Mouse (Mus musculus) MEL (cell line): ENCODE data around the gene Cap1. TPM values are rescaled to one million over a fixed set of nuclear protein-coding genes. Genes with fewer than 3 reads are reported as not detected.

Experiments
- DNase-seq: peaks from one replicate; pipeline ENCODE4 v3.0.0; 2011; ENCODE audit warnings: low read depth, low spot score
- H3K27ac ChIP-seq: 2 replicates; pipeline ENCODE4 v1.5.1; 2012; ENCODE audit warnings: low read depth, mild to moderate bottlenecking, control low read depth, low read length, moderate library complexity; ENCODE audit not compliant: control insufficient read depth
- H3K27me3 ChIP-seq, 2 experiments: fragments of 150-350 bp in 1 of 2; sonication (generic) in 1 of 2; 2 replicates each; pipeline ENCODE4 v1.6.1; 2012; ENCODE audit warnings: low read length in 2 of 2, mild to moderate bottlenecking in 2 of 2, improper control_type of control experiment in 1 of 2, moderate library complexity in 1 of 2; ENCODE audit not compliant: insufficient read depth in 2 of 2, control insufficient read depth in 1 of 2
- H3K36me3 ChIP-seq, 2 experiments: 2 replicates each; pipeline ENCODE4 v1.6.1; 2012 to 2014; ENCODE audit warnings: low read length in 2 of 2, improper control_type of control experiment in 1 of 2, inconsistent platforms in 1 of 2, mild to moderate bottlenecking in 1 of 2; ENCODE audit not compliant: insufficient read depth in 2 of 2, control insufficient read depth in 1 of 2
- H3K4me1 ChIP-seq, 2 experiments: fragments of 150-350 bp in 1 of 2; sonication (generic) in 1 of 2; 2 replicates each; pipeline ENCODE4 v1.6.1; 2012; ENCODE audit warnings: low read length in 2 of 2, improper control_type of control experiment in 1 of 2, mild to moderate bottlenecking in 1 of 2; ENCODE audit not compliant: insufficient read depth in 2 of 2, control insufficient read depth in 1 of 2
- H3K4me3 ChIP-seq, 2 experiments: fragments of 150-350 bp in 1 of 2; sonication (generic) in 1 of 2; 2 replicates each; pipeline ENCODE4 v1.5.1; 2012; ENCODE audit warnings: low read depth in 2 of 2, low read length in 2 of 2, mild to moderate bottlenecking in 2 of 2, moderate library complexity in 2 of 2, control low read depth in 1 of 2, improper control_type of control experiment in 1 of 2; ENCODE audit not compliant: control insufficient read depth in 1 of 2, insufficient read depth in 1 of 2
- H3K79me2 ChIP-seq: 2 replicates; pipeline ENCODE4 v1.6.1; 2012; ENCODE audit warnings: mild to moderate bottlenecking, low read length, moderate library complexity; ENCODE audit not compliant: control insufficient read depth, poor library complexity, insufficient read depth
- H3K9ac ChIP-seq: 2 replicates; pipeline ENCODE4 v1.6.1; 2012; ENCODE audit warnings: low read depth, mild to moderate bottlenecking, control low read depth, low read length, moderate library complexity; ENCODE audit not compliant: control insufficient read depth, poor library complexity, severe bottlenecking
- H3K9me3 ChIP-seq: fragments of 150-350 bp; sonication (generic); replicated peaks from 2 replicates; pipeline ENCODE4 v1.6.1; 2012; ENCODE audit warnings: mild to moderate bottlenecking, low read length, improper control_type of control experiment, moderate library complexity; ENCODE audit not compliant: insufficient read depth
- BHLHE40 ChIP-seq: IDR thresholded peaks from 2 replicates; pipeline ENCODE4 v1.6.1; 2012; ENCODE audit warnings: low read depth, mild to moderate bottlenecking, inconsistent platforms, low read length, improper control_type of control experiment, borderline replicate concordance
- ELF1 ChIP-seq: IDR thresholded peaks from 2 replicates; pipeline ENCODE4 v1.6.1; 2014; ENCODE audit warnings: low read depth, mild to moderate bottlenecking, inconsistent platforms, low read length, improper control_type of control experiment, moderate library complexity
- EP300 ChIP-seq, 2 experiments: IDR thresholded peaks; 2 replicates each; pipeline ENCODE4 v1.6.1; 2011; ENCODE audit warnings: improper control_type of control experiment in 2 of 2, low read length in 2 of 2, low read depth in 1 of 2, mild to moderate bottlenecking in 1 of 2
- ETS1 ChIP-seq: IDR thresholded peaks from 2 replicates; pipeline ENCODE4 v1.6.1; 2012; ENCODE audit warnings: low read depth, mild to moderate bottlenecking, inconsistent platforms, low read length, improper control_type of control experiment, moderate library complexity
- GABPA ChIP-seq: IDR thresholded peaks from 2 replicates; pipeline ENCODE4 v1.6.1; 2012; ENCODE audit warnings: low read depth, mild to moderate bottlenecking, inconsistent platforms, low read length, improper control_type of control experiment, moderate library complexity
- GATA1 ChIP-seq: IDR thresholded peaks from 2 replicates; pipeline ENCODE4 v1.6.1; 2011; ENCODE audit warnings: low read depth, low read length, improper control_type of control experiment
- MAX ChIP-seq: IDR thresholded peaks from 2 replicates; pipeline ENCODE4 v1.6.1; 2011; ENCODE audit warnings: low read length, improper control_type of control experiment
- MYC ChIP-seq: IDR thresholded peaks from 2 replicates; pipeline ENCODE4 v1.6.1; 2011; ENCODE audit warnings: low read depth, mild to moderate bottlenecking, low read length, improper control_type of control experiment, moderate library complexity
- NELFE ChIP-seq: IDR thresholded peaks from 2 replicates; pipeline ENCODE4 v1.6.1; 2011; ENCODE audit warnings: low read depth, low read length, improper control_type of control experiment
- POLR2A ChIP-seq, 2 experiments: IDR thresholded peaks; 2 replicates each; pipeline ENCODE4 v1.6.1; 2011 to 2012; ENCODE audit warnings: low read length in 2 of 2, mild to moderate bottlenecking in 2 of 2, control low read depth in 1 of 2, improper control_type of control experiment in 1 of 2, low read depth in 1 of 2, moderate library complexity in 1 of 2; ENCODE audit not compliant: control insufficient read depth in 1 of 2, insufficient read depth in 1 of 2, poor library complexity in 1 of 2
- POLR2AphosphoS2 ChIP-seq: IDR thresholded peaks from 2 replicates; pipeline ENCODE4 v1.6.1; 2011; ENCODE audit warnings: low read length, improper control_type of control experiment
- RAD21 ChIP-seq: IDR thresholded peaks from 2 replicates; pipeline ENCODE4 v1.6.1; 2011; ENCODE audit warnings: mild to moderate bottlenecking, low read depth, low read length, improper control_type of control experiment
- RCOR1 ChIP-seq: IDR thresholded peaks from 2 replicates; pipeline ENCODE4 v1.6.1; 2012; ENCODE audit warnings: low read depth, mild to moderate bottlenecking, inconsistent platforms, low read length, improper control_type of control experiment
- SIN3A ChIP-seq: IDR thresholded peaks from 2 replicates; pipeline ENCODE4 v1.6.1; 2012; ENCODE audit warnings: low read length, improper control_type of control experiment, inconsistent platforms
- TAL1 ChIP-seq: IDR thresholded peaks from 2 replicates; pipeline ENCODE4 v1.6.1; 2012; ENCODE audit warnings: mild to moderate bottlenecking, inconsistent platforms, low read length, moderate library complexity, mixed read lengths
- TBP ChIP-seq: IDR thresholded peaks from 2 replicates; pipeline ENCODE4 v1.8.0; 2011; ENCODE audit warnings: low read depth, low read length, improper control_type of control experiment
- TCF12 ChIP-seq: IDR thresholded peaks from 2 replicates; pipeline ENCODE4 v1.6.1; 2014; ENCODE audit warnings: low read depth, mild to moderate bottlenecking, inconsistent platforms, low read length, improper control_type of control experiment, moderate library complexity
- USF2 ChIP-seq, 2 experiments: IDR thresholded peaks; 2 replicates each; pipeline ENCODE4 v1.6.1; 2011 to 2012; ENCODE audit warnings: improper control_type of control experiment in 2 of 2, low read length in 2 of 2, borderline replicate concordance in 1 of 2, inconsistent platforms in 1 of 2, low read depth in 1 of 2, mild to moderate bottlenecking in 1 of 2; ENCODE audit not compliant: insufficient read depth in 1 of 2
- ZC3H11A ChIP-seq: IDR thresholded peaks from 2 replicates; pipeline ENCODE4 v1.6.1; 2012; ENCODE audit warnings: low read depth, mild to moderate bottlenecking, inconsistent platforms, low read length, improper control_type of control experiment
- ZKSCAN1 ChIP-seq: IDR thresholded peaks from 2 replicates; pipeline ENCODE4 v1.6.1; 2012; ENCODE audit warnings: low read depth, mild to moderate bottlenecking, inconsistent platforms, low read length, improper control_type of control experiment, moderate library complexity
- ZNF384 ChIP-seq: IDR thresholded peaks from 2 replicates; pipeline ENCODE4 v1.6.1; 2012; ENCODE audit warnings: low read depth, mild to moderate bottlenecking, inconsistent platforms, low read length, improper control_type of control experiment
- polyA plus RNA-seq, 2 experiments: library from polyadenylated mRNA; stranded (reverse) in 1 of 2; unstranded in 1 of 2; fragments of >175 nt in 1 of 2; fragments of >200 nt in 1 of 2; gene quantifications; 2 replicates each; pipeline versions ENCODE4 v1.2.1 to v1.2.4; 2012; ENCODE audit warnings: low replicate concordance in 2 of 2, low read depth in 1 of 2; ENCODE audit not compliant: insufficient read length in 2 of 2, insufficient read depth in 1 of 2, missing spikeins in 1 of 2
- total RNA-seq: library from RNA; depleted of rRNA; stranded (reverse); fragments of 300-350 nt; gene quantifications from 2 replicates; pipeline ENCODE4 v1.2.3, GENCODE M21; 2012

The Cap1 gene
- total and polyA plus RNA-seq, 3 experiments = 68.3 to 134 TPM; not detected in 1

DNA sequence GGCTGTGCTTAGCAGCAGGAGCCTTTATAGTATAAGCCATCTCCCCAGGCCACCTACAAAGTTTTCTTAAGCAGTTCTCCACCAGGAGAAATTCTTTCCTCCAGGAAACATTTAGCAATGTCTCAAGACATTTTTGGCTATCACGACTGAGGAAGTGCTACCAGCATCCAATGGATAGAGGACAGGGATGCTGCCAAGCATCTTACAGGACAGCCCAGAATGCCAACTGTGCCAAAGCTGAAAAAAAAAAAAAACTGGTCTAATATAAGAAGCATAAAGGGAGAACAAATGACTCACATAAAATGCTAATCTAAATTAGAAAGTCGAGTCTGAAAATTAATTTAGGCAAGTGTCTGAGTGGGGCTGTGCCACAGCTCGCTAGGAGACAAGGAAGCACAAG, 3.3 kb downstream of the Cap1 start:
- H3K4me3 ChIP-seq = no peak overlapping the region
- H3K27ac ChIP-seq = no peak overlapping the region
- peaks cover 44% of the 10 kb centered on the region for H3K79me2 ChIP-seq
- no peaks in the 10 kb centered on the region for H3K9me3 ChIP-seq
- H3K36me3 ChIP-seq = peaks cover 1 to 16% of the 10 kb centered on the region in 2 experiments; a peak in 3 of 4 replicates
- H3K27me3 ChIP-seq = no peaks in the 10 kb centered on the region
- no peak overlapping the region for H3K9ac ChIP-seq
- TF ChIP-seq ETS1 = no peak
- no peak for TF ChIP-seq TBP
- no peak for TF ChIP-seq USF2 (IDR thresholded peaks at IDR 0.05; ENCODE audit: borderline replicate concordance in 1 of 2, insufficient read depth in 1 of 2, low read depth in 1 of 2, low read length in 2 of 2)
- no peak for TF ChIP-seq ZC3H11A
- no peak for TF ChIP-seq RAD21
- TF ChIP-seq EP300 (IDR thresholded peaks at IDR 0.05; ENCODE audit: low read depth in 1 of 2, low read length in 2 of 2) = no peak
- TF ChIP-seq MAX = no peak
- no peak for TF ChIP-seq ELF1
- peaks cover 6 to 12% of the 10 kb centered on the region in 2 experiments; a peak in 3 of 4 replicates for H3K4me1 ChIP-seq
- no peak for DNase-seq

DNA sequence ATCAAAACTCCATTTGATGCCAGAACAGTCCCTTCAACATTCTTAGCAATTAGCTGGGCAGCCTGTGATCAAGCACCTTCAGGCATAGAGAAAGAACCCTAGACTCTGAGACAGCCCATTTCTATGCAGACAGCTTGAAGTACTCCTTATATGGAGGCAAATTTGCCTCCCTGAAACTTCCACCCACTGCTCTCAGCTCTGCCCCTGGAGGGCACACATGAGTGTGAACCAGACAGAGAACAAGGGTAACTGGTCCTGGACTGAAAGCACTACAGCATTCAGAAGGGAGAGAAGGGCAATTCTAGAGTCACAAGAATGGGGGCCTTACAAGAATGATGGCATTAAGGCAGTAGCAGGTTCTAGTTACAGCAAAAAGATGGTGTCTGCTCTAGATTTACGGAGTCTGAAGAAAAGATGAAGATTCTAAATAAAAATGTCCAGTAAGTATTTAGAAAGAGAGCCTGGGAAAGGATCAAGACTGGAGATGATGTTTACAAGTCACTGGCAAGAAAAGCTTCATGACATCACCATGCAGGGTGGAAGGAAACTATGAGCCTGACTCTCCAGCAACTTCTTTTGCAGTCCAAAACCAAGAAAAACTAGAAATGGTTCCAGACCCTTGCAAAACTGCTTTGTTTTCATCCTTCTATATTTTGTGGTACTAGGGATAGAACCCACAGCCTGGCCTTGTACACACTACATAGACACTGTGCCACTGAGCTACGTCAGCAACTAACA, 7.4 kb downstream of the Cap1 start:
- peaks cover 3 to 6% of the 10 kb centered on the region in 2 experiments for H3K4me1 ChIP-seq
- TF ChIP-seq TAL1 (no peak), BHLHE40 (no peak), RCOR1 (no peak), POLR2AphosphoS2 (no peak), NELFE (no peak), GABPA (no peak)
- no peak overlapping the region for H3K27ac ChIP-seq
- H3K9ac ChIP-seq = no peak overlapping the region
- peaks cover 1 to 17% of the 10 kb centered on the region in 2 experiments; a peak in 3 of 4 replicates for H3K36me3 ChIP-seq
- H3K27me3 ChIP-seq = no peaks in the 10 kb centered on the region
- peaks cover 31% of the 10 kb centered on the region for H3K79me2 ChIP-seq
- no peak for DNase-seq
- H3K9me3 ChIP-seq = no peaks in the 10 kb centered on the region
- H3K4me3 ChIP-seq = no peak overlapping the region

DNA sequence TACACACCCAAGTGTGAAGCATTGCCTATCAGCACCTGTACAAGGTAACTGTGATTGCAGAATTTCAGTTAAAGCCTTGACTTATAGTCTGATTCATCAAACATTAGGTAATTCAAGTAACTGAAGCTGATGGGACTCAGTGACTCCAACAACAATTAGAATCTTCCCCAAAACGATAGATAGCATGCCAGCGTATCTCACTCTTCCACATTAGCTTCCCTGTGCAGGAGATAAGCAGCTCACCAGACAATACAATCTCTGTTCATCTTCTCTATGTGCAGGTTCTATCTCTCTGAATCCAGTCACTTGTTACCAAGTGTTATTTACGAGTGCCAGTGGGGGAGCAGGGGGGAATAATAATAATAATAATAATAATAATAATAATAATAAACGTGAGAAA, 12.3 kb downstream of the Cap1 start:
- Histone ChIP-seq H3K36me3 (peaks cover 9 to 46% of the 10 kb centered on the region in 2 experiments), H3K4me3 (0 out of 4 replicates have a peak overlapping the region, but pooled peaks of 1 of the 2 experiments have one; percentile 11), H3K27ac (peak overlapping the region; percentile 54), H3K9ac (no peak overlapping the region), H3K9me3 (no peaks in the 10 kb centered on the region), H3K79me2 (peaks cover 13% of the 10 kb centered on the region), H3K27me3 (no peaks in the 10 kb centered on the region), H3K4me1 (peaks cover 17 to 23% of the 10 kb centered on the region in 2 experiments)
- peak; percentile 40 for DNase-seq
- TF ChIP-seq ZKSCAN1 = no peak
- no peak for TF ChIP-seq ZNF384
- no peak for TF ChIP-seq POLR2A (IDR thresholded peaks at IDR 0.05; ENCODE audit: control insufficient read depth in 1 of 2, insufficient read depth in 1 of 2, low read depth in 1 of 2, low read length in 2 of 2, poor library complexity in 1 of 2)
- peak in 1 of 2 experiments; percentile 48; a peak in 1 of 4 replicates for TF ChIP-seq EP300 (IDR thresholded peaks at IDR 0.05; ENCODE audit: low read depth in 1 of 2, low read length in 2 of 2)
- TF ChIP-seq TCF12 = peak; percentile 33; the same call in 1 of the 2 replicates
- TF ChIP-seq USF2 (IDR thresholded peaks at IDR 0.05; ENCODE audit: borderline replicate concordance in 1 of 2, insufficient read depth in 1 of 2, low read depth in 1 of 2, low read length in 2 of 2) = no peak
- no peak for TF ChIP-seq SIN3A
- TF ChIP-seq RCOR1 = 0 out of 2 replicates have a peak, but pooled peaks have one; percentile 46
- peak; percentile 52; the same call in 1 of the 2 replicates for TF ChIP-seq GATA1
- TF ChIP-seq MYC = no peak
- peak; percentile 45 for TF ChIP-seq TAL1
